ENCODE assay signal across 8 mouse cellular contexts in the genomic region with DNA sequence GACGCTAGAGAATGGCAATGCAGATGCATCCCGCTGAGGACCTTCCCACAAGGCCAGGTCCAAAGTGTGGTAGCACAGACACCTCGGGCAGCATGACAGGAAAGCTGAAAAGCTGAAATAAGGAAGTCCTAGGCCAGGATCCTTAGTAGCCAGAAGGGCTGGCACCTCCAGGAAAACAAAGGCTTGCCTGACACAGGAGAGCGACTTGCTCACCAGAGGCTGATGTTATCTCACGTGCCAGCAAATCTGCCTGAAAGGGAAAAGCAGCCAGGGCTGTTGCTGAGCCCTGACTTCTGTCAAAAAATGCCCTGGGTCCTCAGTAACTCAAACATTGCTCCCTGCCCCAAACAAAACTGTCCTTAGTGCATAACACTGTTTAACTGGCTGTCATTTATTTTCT.
A peak's percentile ranks its signal among the peaks of the same experiment; 100 is the strongest.
DNase-seq lines count a peak whose midpoint lies in the region; ATAC-seq and TF ChIP-seq lines count a peak whose summit lies in the region.

No protein-coding gene starts in this region.

- no peaks in the 10 kb centered on the region; the same call in 1 of the 2 replicates for H3K36me3 ChIP-seq in spleen, adult 2 months (ENCODE audit: control insufficient read depth, insufficient read depth, low read length)
- no peaks in the 10 kb centered on the region for H3K36me3 ChIP-seq in limb, embryonic 15.5 days
- H3K36me3 ChIP-seq in stomach, embryonic 15.5 days, result no peaks in the 10 kb centered on the region

- peak overlapping the region; percentile 63 for H3K4me3 ChIP-seq in spleen, adult 2 months (ENCODE audit: extremely low read depth, insufficient read depth, insufficient read length)
- peak overlapping the region; percentile 73 for H3K4me3 ChIP-seq in limb, embryonic 15.5 days
- H3K4me3 ChIP-seq in stomach, embryonic 15.5 days (replicated peaks), result peak overlapping the region; percentile 77

- ATAC-seq in limb, embryonic 15.5 days (ENCODE audit: insufficient number of reproducible peaks, low FRiP score, low TSS enrichment, low read depth), result no peak
- ATAC-seq in stomach, embryonic 15.5 days (ENCODE audit: insufficient read depth, low FRiP score, low read depth), result no peak

- no peaks in the 10 kb centered on the region for H3K9me3 ChIP-seq in limb, embryonic 15.5 days
- no peaks in the 10 kb centered on the region for H3K9me3 ChIP-seq in stomach, embryonic 15.5 days

- H3K9ac ChIP-seq in limb, embryonic 15.5 days, result no peak overlapping the region
- no peak overlapping the region for H3K9ac ChIP-seq in stomach, embryonic 15.5 days

- H3K27ac ChIP-seq in spleen, adult 2 months (ENCODE audit: insufficient read depth, low read length), result peak overlapping the region; percentile 75
- H3K27ac ChIP-seq in limb, embryonic 15.5 days, result no peak overlapping the region
- no peak overlapping the region for H3K27ac ChIP-seq in stomach, embryonic 15.5 days

- WGBS in spleen, adult 2 months, result 43% methylated on average over 5 of the region's 5 CpGs
- WGBS in limb, embryonic 15.5 days, result 39% methylated on average over 5 of the region's 5 CpGs
- 37% methylated on average over 5 of the region's 5 CpGs for WGBS in stomach, embryonic 15.5 days

- H3K27me3 ChIP-seq in spleen, adult 2 months (ENCODE audit: control insufficient read depth, insufficient read depth, low read length), result no peaks in the 10 kb centered on the region
- no peaks in the 10 kb centered on the region for H3K27me3 ChIP-seq in limb, embryonic 15.5 days
- no peaks in the 10 kb centered on the region for H3K27me3 ChIP-seq in stomach, embryonic 15.5 days (replicated peaks)

- peaks cover 4% of the 10 kb centered on the region; the same call in 1 of the 2 replicates for H3K4me1 ChIP-seq in spleen, adult 2 months (ENCODE audit: control insufficient read depth, insufficient read depth, insufficient read length)
- peaks cover 13% of the 10 kb centered on the region for H3K4me1 ChIP-seq in limb, embryonic 15.5 days
- peaks cover 10% of the 10 kb centered on the region; the same call in 1 of the 2 replicates for H3K4me1 ChIP-seq in stomach, embryonic 15.5 days

- peak overlapping the region; percentile 94 for H3K4me2 ChIP-seq in limb, embryonic 15.5 days
- peak overlapping the region; percentile 86 for H3K4me2 ChIP-seq in stomach, embryonic 15.5 days

- TF ChIP-seq POLR2A in spleen, adult 2 months (IDR thresholded peaks at IDR 0.05; ENCODE audit: low read depth, low read length), result no peak

- no peak for TF ChIP-seq CTCF in spleen, adult 2 months (IDR thresholded peaks at IDR 0.05; ENCODE audit: extremely low read depth, insufficient read depth, insufficient read length, insufficient replicate concordance)

- DNase-seq in cerebellum, adult 9-11 months, result peak; percentile 7
- no peak for DNase-seq in cerebellum, postnatal 25 days
- no peak for DNase-seq in spleen, adult 2 months (ENCODE audit: low read depth in 1 of 2, low spot score in 2 of 2)
- no peak for DNase-seq in spleen, adult 12 weeks (ENCODE audit: low spot score)
- no peak for DNase-seq in right cerebral cortex, postnatal 4 days
- DNase-seq in natural killer cell, adult 2 months (ENCODE audit: low spot score in 2 of 2), result no peak
